Mouse (Mus musculus): ENCODE measurements at regions not wholly inside any gene's neighbourhood (a gene's known extent, or its start where the extent isn't known, plus 50 kb on each side); places are given as distances from the start of the nearest gene placed in this dataset.

- TF ChIP-seq EP300 (optimal IDR thresholded peaks at IDR 0.05) (no peak), CTCF (IDR thresholded peaks at IDR 0.05; ENCODE audit: low read depth) (no peak)
Observed at GRCm38 (mm10) chr3:143823395-143823777, 381.6 kb downstream of the Lmo4 start.
